Comparison of ENCODE assay signal across 14 mouse cellular contexts in genomic region chr4:95078625-95079024, GRCm38 (mm10).
"Had no signal": no experiment of that assay in that cellular context is flagged by ENCODE, and none has a peak within 500 bp of the region (broad histone marks: within the 10 kb centered on the region; RNA-seq: fewer than 3 reads in every experiment).

No protein-coding gene starts in this region.

- H3K4me2 ChIP-seq: kidney, embryonic 15.5 days; liver, embryonic 13.5 days had no signal

- H3K36me3 ChIP-seq: kidney, embryonic 15.5 days; liver, embryonic 13.5 days had no signal

- H3K27me3 ChIP-seq: kidney, embryonic 15.5 days; liver, embryonic 13.5 days had no signal

- DNase-seq: kidney, adult 11 months; kidney, adult 8-10 months; kidney, postnatal 10 days; kidney, postnatal 36 days; layer of hippocampus, postnatal 36 days; liver, embryonic 13.5 days; lung, adult 2 months; lung, postnatal 10 days; thymus, adult 18-20 months; thymus, postnatal 36 days had no signal

- ATAC-seq: midbrain, embryonic 16.5 days had no signal

- H3K27ac ChIP-seq: kidney, embryonic 15.5 days; left cerebral cortex, adult 2 months; liver, embryonic 13.5 days; macrophage had no signal

- H3K9me3 ChIP-seq: kidney, embryonic 15.5 days; liver, embryonic 13.5 days had no signal

- H3K4me3 ChIP-seq: kidney, embryonic 15.5 days; left cerebral cortex, adult 2 months; liver, embryonic 13.5 days had no signal

- H3K9ac ChIP-seq: kidney, embryonic 15.5 days; liver, embryonic 13.5 days had no signal
